Mouse (Mus musculus) kidney, adult 2 months (tissue): ENCODE data around the gene Ppp1r14b. TPM values are rescaled to one million over a fixed set of nuclear protein-coding genes. Genes with fewer than 3 reads are reported as not detected.

Source experiments
- DNase-seq: peaks from one replicate; pipeline ENCODE4 v3.0.0; 2021
- H3K27ac ChIP-seq: fragments of 200-500 bp; 2 replicates; pipeline ENCODE4 v1.5.1; 2012; ENCODE audit warnings: low read depth, low read length, control low read depth, inconsistent platforms; ENCODE audit not compliant: insufficient read depth
- H3K27me3 ChIP-seq: fragments of 200-500 bp; replicated peaks from 2 replicates; pipeline ENCODE4 v1.6.1; 2012; ENCODE audit warnings: mild to moderate bottlenecking, moderate library complexity, low read length, inconsistent platforms; ENCODE audit not compliant: control insufficient read depth, insufficient read depth
- H3K36me3 ChIP-seq: fragments of 200-500 bp; 2 replicates; pipeline ENCODE4 v1.6.1; 2012; ENCODE audit warnings: mild to moderate bottlenecking, moderate library complexity, low read length, inconsistent platforms; ENCODE audit not compliant: control insufficient read depth, insufficient read depth
- H3K4me1 ChIP-seq: fragments of 200-500 bp; 2 replicates; pipeline ENCODE4 v1.6.1; 2011; ENCODE audit warnings: low read length; ENCODE audit not compliant: control insufficient read depth, insufficient read depth
- H3K4me3 ChIP-seq: fragments of 200-500 bp; 2 replicates; pipeline ENCODE4 v1.5.1; 2011; ENCODE audit warnings: mild to moderate bottlenecking, low read depth, low read length, control low read depth; ENCODE audit not compliant: insufficient read depth
- CTCF ChIP-seq: fragments of 200-500 bp; conservative IDR thresholded peaks from 2 replicates; pipeline ENCODE4 v1.5.1; 2011; ENCODE audit warnings: low read depth, mild to moderate bottlenecking, control low read depth, low read length, moderate library complexity, mixed read lengths; ENCODE audit not compliant: insufficient read depth, insufficient read length
- POLR2A ChIP-seq: fragments of 200-500 bp; IDR thresholded peaks from one replicate; pipeline ENCODE4 v1.6.1; 2011; ENCODE audit warnings: low read depth, low read length, control low read depth
- WGBS: fragments of 180-500 bp; shearing (Covaris S2); methylation state at CpG from one replicate; pipeline ENCODE4 v1.1.7; 2018; 5-methylcytosine and 5-hydroxymethylcytosine counted together
- polyA plus RNA-seq: library from polyadenylated mRNA; depleted of rRNA; stranded (reverse); fragments of >200 nt; gene quantifications from 2 replicates; pipeline ENCODE4 v1.2.3, GENCODE M21; 2012

Ppp1r14b gene
- polyA plus RNA-seq, 1 experiment: 55.3 TPM

- 45% methylated on average over 3 of the region's 3 CpGs for WGBS
- Histone ChIP-seq H3K4me1 (peaks cover 18% of the 10 kb centered on the region; the same call in 1 of the 2 replicates), H3K4me3 (no peak overlapping the region), H3K27me3 (no peaks in the 10 kb centered on the region), H3K36me3 (no peaks in the 10 kb centered on the region), H3K27ac (no peak overlapping the region)
- TF ChIP-seq CTCF (no peak), POLR2A (no peak)
- no peak for DNase-seq
These were observed 3.8 kb downstream of the Ppp1r14b start for GRCm38 (mm10) chr19:6978639-6978974.

GRCm38 (mm10) chr19:6979001-6979479 is 4.3 kb downstream of the Ppp1r14b start:
- DNase-seq: peak; percentile 38
- WGBS: 15% methylated on average over 11 of the region's 11 CpGs
- no peak for TF ChIP-seq POLR2A
- no peak for TF ChIP-seq CTCF

GRCm38 (mm10) chr19:6979486-6980380 is 5.0 kb downstream of the Ppp1r14b start:
- TF ChIP-seq POLR2A (no peak), CTCF (peak; percentile 55)
- Histone ChIP-seq H3K4me3 (peak overlapping the region; percentile 71), H3K27me3 (no peaks in the 10 kb centered on the region), H3K4me1 (peaks cover 18% of the 10 kb centered on the region; the same call in 1 of the 2 replicates), H3K27ac (peak overlapping the region; percentile 87), H3K36me3 (no peaks in the 10 kb centered on the region)
- DNase-seq: peak; percentile 100
- under 1% methylated on average over 59 of the region's 59 CpGs for WGBS

More at GRCm38 (mm10) chr19:6979001-6979479, 4.3 kb downstream of the Ppp1r14b start:
- Histone ChIP-seq H3K27me3 (no peaks in the 10 kb centered on the region), H3K36me3 (no peaks in the 10 kb centered on the region), H3K4me3 (peak overlapping the region; percentile 71), H3K27ac (peak overlapping the region; percentile 12; the same call in 1 of the 2 replicates), H3K4me1 (peaks cover 18% of the 10 kb centered on the region; the same call in 1 of the 2 replicates)

- Histone ChIP-seq H3K4me1 (peaks cover 18% of the 10 kb centered on the region; the same call in 1 of the 2 replicates), H3K27me3 (no peaks in the 10 kb centered on the region), H3K4me3 (peak within 1 kb of the TSS; percentile 84), H3K36me3 (no peaks in the 10 kb centered on the region), H3K27ac (peak within 1 kb of the TSS; percentile 98)
- 1% methylated on average over 38 of the region's 38 CpGs for WGBS
- TF ChIP-seq POLR2A: peak; percentile 98
- no peak for TF ChIP-seq CTCF
- DNase-seq: peak; percentile 100
These were observed 5.8 kb downstream of the Ppp1r14b start, which contains the start of gene Fkbp2 for GRCm38 (mm10) chr19:6980381-6981093. Gene Fkbp2 (minus strand): TSS chr19:6980501.

GRCm38 (mm10) chr19:6981465-6981864 is 6.7 kb downstream of the Ppp1r14b start:
- WGBS: 78% methylated on average over 4 of the region's 4 CpGs
- no peak overlapping the region for H3K4me3 ChIP-seq
- no peak for TF ChIP-seq CTCF
- TF ChIP-seq POLR2A: no peak
- DNase-seq: no peak
- H3K27ac ChIP-seq: peak overlapping the region; percentile 98; the same call in 1 of the 2 replicates
- no peaks in the 10 kb centered on the region for H3K36me3 ChIP-seq
- H3K4me1 ChIP-seq: peaks cover 13% of the 10 kb centered on the region; the same call in 1 of the 2 replicates
- no peaks in the 10 kb centered on the region for H3K27me3 ChIP-seq

- TF ChIP-seq POLR2A (no peak), CTCF (no peak)
- no peak overlapping the region for H3K4me3 ChIP-seq
These were observed 8.9 kb downstream of the Ppp1r14b start for GRCm38 (mm10) chr19:6983621-6984020.

More at GRCm38 (mm10) chr19:6983621-6984020, 8.9 kb downstream of the Ppp1r14b start:
- 96% methylated on average over 5 of the region's 5 CpGs for WGBS
- Histone ChIP-seq H3K36me3 (no peaks in the 10 kb centered on the region), H3K4me1 (peaks cover 13% of the 10 kb centered on the region; the same call in 1 of the 2 replicates), H3K27me3 (no peaks in the 10 kb centered on the region), H3K27ac (no peak overlapping the region)
- DNase-seq: no peak
